Mouse (Mus musculus): ENCODE data around the gene Minpp1. TPM values are rescaled to one million over a fixed set of nuclear protein-coding genes. Genes with fewer than 3 reads are reported as not detected.

Minpp1 gene
- polyA plus RNA-seq, 1 experiment from 2014 or later = 46.8 TPM

- H3K9ac ChIP-seq (ENCODE audit: low read length) = no peak overlapping the region
- H3K4me2 ChIP-seq (ENCODE audit: low read depth, low read length) = no peak overlapping the region
- ATAC-seq (replicated peaks; ENCODE audit: extremely low read depth, insufficient read depth, low FRiP score) = no peak
- H3K4me1 ChIP-seq (ENCODE audit: control insufficient read depth, insufficient read depth, low read length) = peaks cover 10% of the 10 kb centered on the region
- no peak overlapping the region for H3K4me3 ChIP-seq (ENCODE audit: low read length)
- no peaks in the 10 kb centered on the region for H3K27me3 ChIP-seq (ENCODE audit: control insufficient read depth, insufficient read depth, low read length)
- peaks cover 5% of the 10 kb centered on the region; the same call in 1 of the 2 replicates for H3K9me3 ChIP-seq (replicated peaks; ENCODE audit: control insufficient read depth, low read length)
- no peak overlapping the region for H3K27ac ChIP-seq (ENCODE audit: low read length)
- 59% methylated on average over 3 of the region's 3 CpGs for WGBS
- H3K36me3 ChIP-seq (ENCODE audit: control insufficient read depth, insufficient read depth) = peaks cover 30% of the 10 kb centered on the region
Measured at GRCm38 (mm10) chr19:32510267-32510666, 24.7 kb downstream of the Minpp1 start.

GRCm38 (mm10) chr19:32510962-32511361, 25.4 kb downstream of the Minpp1 start:
- H3K4me1 ChIP-seq (ENCODE audit: control insufficient read depth, insufficient read depth, low read length) = peaks cover 10% of the 10 kb centered on the region
- no peak overlapping the region for H3K27ac ChIP-seq (ENCODE audit: low read length)
- H3K4me3 ChIP-seq (ENCODE audit: low read length) = no peak overlapping the region
- H3K36me3 ChIP-seq (ENCODE audit: control insufficient read depth, insufficient read depth) = peaks cover 32% of the 10 kb centered on the region
- no peaks in the 10 kb centered on the region for H3K27me3 ChIP-seq (ENCODE audit: control insufficient read depth, insufficient read depth, low read length)
- no peak overlapping the region for H3K4me2 ChIP-seq (ENCODE audit: low read depth, low read length)
- ATAC-seq (replicated peaks; ENCODE audit: extremely low read depth, insufficient read depth, low FRiP score) = no peak
- WGBS = 74% methylated on average over 6 of the region's 6 CpGs
- H3K9ac ChIP-seq (ENCODE audit: low read length) = no peak overlapping the region
- peaks cover 5% of the 10 kb centered on the region; the same call in 1 of the 2 replicates for H3K9me3 ChIP-seq (replicated peaks; ENCODE audit: control insufficient read depth, low read length)

DNA sequence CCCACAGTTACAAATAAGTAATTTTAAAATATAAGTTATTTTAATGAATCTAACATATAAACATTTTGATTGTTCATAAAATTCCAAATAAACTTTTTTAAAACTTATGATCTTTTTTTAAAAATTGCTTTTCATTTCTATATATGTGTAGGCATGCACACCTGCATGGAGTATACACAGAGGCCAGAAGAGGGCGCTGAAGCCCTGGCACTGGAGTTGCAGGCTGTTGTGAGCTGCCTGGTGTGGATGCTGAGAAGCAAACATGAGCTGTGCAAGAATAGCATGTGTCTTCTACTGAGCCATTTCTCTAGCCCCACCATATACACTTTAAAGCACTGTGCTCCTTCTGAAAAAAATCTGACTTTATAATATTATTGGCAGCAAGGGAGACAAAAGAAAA, 26.9 kb downstream of the Minpp1 start:
- ATAC-seq (replicated peaks; ENCODE audit: extremely low read depth, insufficient read depth, low FRiP score) = no peak
- 45% methylated on average over 1 of the region's 1 CpGs for WGBS
- no peak overlapping the region for H3K4me2 ChIP-seq (ENCODE audit: low read depth, low read length)
- H3K4me1 ChIP-seq (ENCODE audit: control insufficient read depth, insufficient read depth, low read length) = peaks cover 10% of the 10 kb centered on the region
- no peak overlapping the region for H3K9ac ChIP-seq (ENCODE audit: low read length)
- H3K36me3 ChIP-seq (ENCODE audit: control insufficient read depth, insufficient read depth) = peaks cover 45% of the 10 kb centered on the region
- no peak overlapping the region for H3K4me3 ChIP-seq (ENCODE audit: low read length)
- peaks cover 5% of the 10 kb centered on the region; the same call in 1 of the 2 replicates for H3K9me3 ChIP-seq (replicated peaks; ENCODE audit: control insufficient read depth, low read length)
- no peak overlapping the region for H3K27ac ChIP-seq (ENCODE audit: low read length)
- no peaks in the 10 kb centered on the region for H3K27me3 ChIP-seq (ENCODE audit: control insufficient read depth, insufficient read depth, low read length)

GRCm38 (mm10) chr19:32516575-32516974, 31.0 kb downstream of the Minpp1 start:
- H3K9ac ChIP-seq (ENCODE audit: low read length) = no peak overlapping the region
- no peak overlapping the region for H3K27ac ChIP-seq (ENCODE audit: low read length)
- H3K4me3 ChIP-seq (ENCODE audit: low read length) = no peak overlapping the region
- H3K4me1 ChIP-seq (ENCODE audit: control insufficient read depth, insufficient read depth, low read length) = no peaks in the 10 kb centered on the region
- H3K36me3 ChIP-seq (ENCODE audit: control insufficient read depth, insufficient read depth) = peaks cover 39% of the 10 kb centered on the region
- no peak overlapping the region for H3K4me2 ChIP-seq (ENCODE audit: low read depth, low read length)
- ATAC-seq (replicated peaks; ENCODE audit: extremely low read depth, insufficient read depth, low FRiP score) = no peak
- WGBS = 92% methylated on average over 9 of the region's 9 CpGs
- no peaks in the 10 kb centered on the region for H3K27me3 ChIP-seq (ENCODE audit: control insufficient read depth, insufficient read depth, low read length)
- peaks cover 9% of the 10 kb centered on the region for H3K9me3 ChIP-seq (replicated peaks; ENCODE audit: control insufficient read depth, low read length)

- no peaks in the 10 kb centered on the region for H3K4me1 ChIP-seq (ENCODE audit: control insufficient read depth, insufficient read depth, low read length)
- H3K36me3 ChIP-seq (ENCODE audit: control insufficient read depth, insufficient read depth) = peaks cover 10% of the 10 kb centered on the region
- no peaks in the 10 kb centered on the region for H3K27me3 ChIP-seq (ENCODE audit: control insufficient read depth, insufficient read depth, low read length)
- H3K27ac ChIP-seq (ENCODE audit: low read length) = no peak overlapping the region
- no peak overlapping the region for H3K4me2 ChIP-seq (ENCODE audit: low read depth, low read length)
- no peak for ATAC-seq (replicated peaks; ENCODE audit: extremely low read depth, insufficient read depth, low FRiP score)
- no peak overlapping the region for H3K4me3 ChIP-seq (ENCODE audit: low read length)
- H3K9me3 ChIP-seq (replicated peaks; ENCODE audit: control insufficient read depth, low read length) = peaks cover 4% of the 10 kb centered on the region
- WGBS = 88% methylated on average over 3 of the region's 3 CpGs
- H3K9ac ChIP-seq (ENCODE audit: low read length) = no peak overlapping the region
Measured at GRCm38 (mm10) chr19:32521446-32521845, 35.9 kb downstream of the Minpp1 start.

DNA sequence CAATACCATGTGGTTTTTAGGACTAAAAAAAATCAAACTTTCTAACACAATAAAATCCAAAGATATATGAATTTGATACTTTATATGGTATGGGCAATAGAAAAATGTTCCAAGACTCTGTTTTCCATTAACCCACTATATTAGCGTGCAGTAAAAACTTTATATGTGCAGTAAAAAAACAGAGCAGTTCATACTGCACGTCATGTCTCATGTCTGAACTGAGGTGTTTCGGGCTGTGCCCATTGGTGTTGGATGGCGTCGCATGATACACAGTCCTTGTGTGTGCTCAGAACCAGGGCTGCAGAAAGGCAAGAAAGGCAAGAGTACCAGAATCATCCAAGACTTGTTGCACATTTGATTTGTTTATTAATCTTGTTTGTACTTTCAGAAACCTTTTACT, 36.7 kb downstream of the Minpp1 start:
- H3K4me3 ChIP-seq (ENCODE audit: low read length) = no peak overlapping the region
- H3K9me3 ChIP-seq (replicated peaks; ENCODE audit: control insufficient read depth, low read length) = peaks cover 4% of the 10 kb centered on the region
- no peak overlapping the region for H3K4me2 ChIP-seq (ENCODE audit: low read depth, low read length)
- H3K9ac ChIP-seq (ENCODE audit: low read length) = no peak overlapping the region
- H3K27me3 ChIP-seq (ENCODE audit: control insufficient read depth, insufficient read depth, low read length) = no peaks in the 10 kb centered on the region
- no peak overlapping the region for H3K27ac ChIP-seq (ENCODE audit: low read length)
- H3K4me1 ChIP-seq (ENCODE audit: control insufficient read depth, insufficient read depth, low read length) = no peaks in the 10 kb centered on the region
- no peak for ATAC-seq (replicated peaks; ENCODE audit: extremely low read depth, insufficient read depth, low FRiP score)
- 95% methylated on average over 5 of the region's 5 CpGs for WGBS
- H3K36me3 ChIP-seq (ENCODE audit: control insufficient read depth, insufficient read depth) = peaks cover 2% of the 10 kb centered on the region; the same call in 1 of the 2 replicates

DNA sequence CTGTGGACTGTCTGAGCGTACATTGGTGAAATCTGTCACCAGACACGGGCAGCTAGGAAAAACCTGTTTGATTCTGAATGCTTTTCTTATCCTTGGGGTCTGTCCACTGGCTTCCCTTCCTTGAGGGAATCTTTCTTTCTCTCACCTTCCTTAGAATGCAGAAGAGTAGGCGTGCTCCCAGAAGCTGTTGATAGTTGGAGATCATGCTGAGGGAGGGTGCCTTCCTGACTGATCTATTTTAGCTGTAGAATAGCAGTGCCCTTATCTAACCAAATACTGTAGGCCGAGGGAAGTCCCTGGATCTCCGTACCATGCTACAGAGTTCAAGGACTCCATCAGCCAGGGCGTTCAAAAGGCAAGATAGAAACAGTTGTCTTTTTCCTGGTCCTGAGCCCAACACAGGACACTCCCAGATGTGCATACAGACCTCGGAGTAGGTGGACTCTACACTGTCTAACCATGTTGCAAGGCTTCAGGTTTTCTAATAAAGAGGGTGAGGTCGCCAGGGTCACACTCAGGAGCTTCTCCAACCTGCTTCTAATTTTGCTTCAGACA, 37.3 kb downstream of the Minpp1 start:
- H3K27ac ChIP-seq (ENCODE audit: low read length) = no peak overlapping the region
- no peak overlapping the region for H3K4me2 ChIP-seq (ENCODE audit: low read depth, low read length)
- no peak overlapping the region for H3K4me3 ChIP-seq (ENCODE audit: low read length)
- peaks cover 4% of the 10 kb centered on the region for H3K9me3 ChIP-seq (replicated peaks; ENCODE audit: control insufficient read depth, low read length)
- ATAC-seq (replicated peaks; ENCODE audit: extremely low read depth, insufficient read depth, low FRiP score) = no peak
- no peaks in the 10 kb centered on the region for H3K27me3 ChIP-seq (ENCODE audit: control insufficient read depth, insufficient read depth, low read length)
- no peak overlapping the region for H3K9ac ChIP-seq (ENCODE audit: low read length)
- no peaks in the 10 kb centered on the region for H3K4me1 ChIP-seq (ENCODE audit: control insufficient read depth, insufficient read depth, low read length)
- WGBS = 46% methylated on average over 8 of the region's 8 CpGs
- H3K36me3 ChIP-seq (ENCODE audit: control insufficient read depth, insufficient read depth) = peaks cover under 1% of the 10 kb centered on the region; the same call in 1 of the 2 replicates

DNA sequence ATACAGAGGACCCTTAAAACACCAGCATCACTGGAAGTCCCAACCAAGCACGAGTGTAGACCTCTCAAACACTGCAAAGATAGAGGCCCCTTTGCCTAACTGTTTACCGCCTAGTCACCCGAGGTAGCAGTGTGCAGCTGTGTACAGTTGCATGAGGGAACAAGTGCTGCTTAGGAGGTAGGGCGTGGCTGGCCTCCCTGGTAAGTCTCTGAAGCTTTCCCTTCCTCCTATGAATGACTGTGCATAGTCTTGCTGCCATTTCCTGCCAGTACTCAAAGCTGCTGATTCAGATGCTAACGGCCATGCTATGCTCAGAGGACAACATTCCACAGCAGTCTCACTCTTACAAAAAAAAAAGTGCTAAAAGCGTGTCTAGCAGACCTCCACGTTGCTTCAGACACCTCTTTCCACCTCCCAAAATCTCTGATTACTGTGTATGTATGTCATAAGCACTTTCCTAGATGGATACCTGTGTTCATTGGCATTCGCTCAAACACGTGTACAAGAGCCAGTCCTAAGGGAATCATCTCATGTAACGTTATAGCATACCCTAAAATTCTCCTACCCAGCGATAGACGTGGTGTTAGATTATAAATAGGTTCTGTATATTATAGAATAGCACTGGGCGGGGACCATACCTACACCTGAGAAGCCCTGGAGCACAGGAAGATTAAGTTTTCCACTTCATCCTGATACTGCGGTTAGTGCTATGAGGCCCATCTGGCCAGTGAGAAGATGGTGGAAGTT, 38.4 kb downstream of the Minpp1 start:
- no peak overlapping the region for H3K27ac ChIP-seq (ENCODE audit: low read length)
- no peaks in the 10 kb centered on the region for H3K36me3 ChIP-seq (ENCODE audit: control insufficient read depth, insufficient read depth)
- H3K4me3 ChIP-seq (ENCODE audit: low read length) = no peak overlapping the region
- no peaks in the 10 kb centered on the region for H3K4me1 ChIP-seq (ENCODE audit: control insufficient read depth, insufficient read depth, low read length)
- no peak overlapping the region for H3K9ac ChIP-seq (ENCODE audit: low read length)
- H3K9me3 ChIP-seq (replicated peaks; ENCODE audit: control insufficient read depth, low read length) = peaks cover 4% of the 10 kb centered on the region
- peak; percentile 49 for ATAC-seq (replicated peaks; ENCODE audit: extremely low read depth, insufficient read depth, low FRiP score)
- 72% methylated on average over 14 of the region's 14 CpGs for WGBS
- no peaks in the 10 kb centered on the region for H3K27me3 ChIP-seq (ENCODE audit: control insufficient read depth, insufficient read depth, low read length)
- H3K4me2 ChIP-seq (ENCODE audit: low read depth, low read length) = no peak overlapping the region

DNA sequence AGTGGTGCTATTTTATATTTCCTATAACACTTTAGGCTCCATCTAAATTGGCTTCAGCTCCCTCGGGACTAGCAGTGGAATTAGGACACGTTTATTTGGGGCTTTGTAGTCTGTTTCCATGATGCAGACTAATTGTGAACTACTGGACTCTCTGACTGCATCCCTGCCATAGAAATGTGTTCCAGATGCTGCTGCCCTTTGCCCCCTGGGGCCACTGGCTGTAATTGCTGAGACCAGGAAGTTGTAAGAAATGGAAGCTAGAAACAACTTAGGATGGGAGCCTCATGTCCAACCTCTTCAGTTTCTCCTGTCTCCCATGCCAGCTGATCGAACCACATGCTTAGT, 38.9 kb downstream of the Minpp1 start:
- Histone ChIP-seq H3K4me1 (ENCODE audit: control insufficient read depth, insufficient read depth, low read length) (no peaks in the 10 kb centered on the region), H3K27ac (ENCODE audit: low read length) (no peak overlapping the region), H3K4me2 (ENCODE audit: low read depth, low read length) (no peak overlapping the region), H3K9me3 (replicated peaks; ENCODE audit: control insufficient read depth, low read length) (peaks cover 4% of the 10 kb centered on the region), H3K27me3 (ENCODE audit: control insufficient read depth, insufficient read depth, low read length) (no peaks in the 10 kb centered on the region), H3K9ac (ENCODE audit: low read length) (no peak overlapping the region), H3K36me3 (ENCODE audit: control insufficient read depth, insufficient read depth) (no peaks in the 10 kb centered on the region), H3K4me3 (ENCODE audit: low read length) (no peak overlapping the region)
- no peak for ATAC-seq (replicated peaks; ENCODE audit: extremely low read depth, insufficient read depth, low FRiP score)
- 81% methylated on average over 3 of the region's 3 CpGs for WGBS
